Mouse (Mus musculus) bone marrow macrophage, adult 2 months (primary cell): ENCODE measurements at regions not wholly inside any gene's neighbourhood (a gene's known extent, or its start where the extent isn't known, plus 50 kb on each side); places are given as distances from the start of the nearest gene placed in this dataset.

Experiments
- CTCF ChIP-seq: IDR thresholded peaks from 2 replicates; pipeline ENCODE4 v1.5.1; 2012; ENCODE audit warnings: low read depth, mild to moderate bottlenecking, low read length, moderate library complexity
- POLR2A ChIP-seq: IDR thresholded peaks from 2 replicates; pipeline ENCODE4 v1.6.1; 2012; ENCODE audit warnings: mild to moderate bottlenecking, low read depth, low read length, borderline replicate concordance

GRCm38 (mm10) chrX:99402841-99403520, 68.1 kb downstream of the Pja1 start:
- TF ChIP-seq POLR2A (no peak), CTCF (no peak)
